Mouse (Mus musculus) megakaryocyte-erythroid progenitor cell, adult 5-6 weeks (primary cell): ENCODE measurements around the gene Plk4. TPM values are rescaled to one million over a fixed set of nuclear protein-coding genes. Genes with fewer than 3 reads are reported as not detected.

Experiments
- total RNA-seq, 2 experiments: library from RNA; stranded (forward) in 1 of 2; stranded (reverse) in 1 of 2; fragments of 200-1000, 215-1000 nt in 1 of 2; fragments of >200 nt in 1 of 2; fragmentation: Nextera tagmentation in 1 of 2; gene quantifications; 2 replicates each; pipeline ENCODE4 v1.2.3; 2014 to 2017

Plk4 gene
- total RNA-seq, 2 experiments from 2014 or later, result 57.5 to 111 TPM

Other genes starting within 250 kb of the Plk4 start
- gene Slc25a31, start 91.2 kb upstream of the Plk4 start, total RNA-seq (2014; fragmentation: Nextera tagmentation), result not detected in 2 replicates
- not detected in 2 replicates for gene Slc25a31, start 91.2 kb upstream of the Plk4 start, total RNA-seq (2017)
- 48.6 and 53.6 TPM in 2 replicates for gene Hspa4l, start 55.5 kb upstream of the Plk4 start, total RNA-seq (2014; fragmentation: Nextera tagmentation)
- 63.4 and 75.8 TPM in 2 replicates for gene Hspa4l, start 55.5 kb upstream of the Plk4 start, total RNA-seq (2017)
- gene Mfsd8, start 46.9 kb downstream of the Plk4 start, total RNA-seq (2014; fragmentation: Nextera tagmentation), result 16.7 and 20.2 TPM in 2 replicates
- gene Mfsd8, start 46.9 kb downstream of the Plk4 start, total RNA-seq (2017), result 3.2 and 7.7 TPM in 2 replicates
- 6.1 and 7.0 TPM in 2 replicates for gene Abhd18, start 47.0 kb downstream of the Plk4 start, total RNA-seq (2014; fragmentation: Nextera tagmentation)
- gene Abhd18, start 47.0 kb downstream of the Plk4 start, total RNA-seq (2017), result 3.6 and 10.6 TPM in 2 replicates
- not detected in 2 replicates for gene 1700034I23Rik, start 102.5 kb downstream of the Plk4 start, total RNA-seq (2014; fragmentation: Nextera tagmentation)
- not detected in 2 replicates for gene 1700034I23Rik, start 102.5 kb downstream of the Plk4 start, total RNA-seq (2017)
- 45.1 and 46.2 TPM in 2 replicates for gene Larp1b, start 149.8 kb downstream of the Plk4 start, total RNA-seq (2014; fragmentation: Nextera tagmentation)
- 87.9 and 89.4 TPM in 2 replicates for gene Larp1b, start 149.8 kb downstream of the Plk4 start, total RNA-seq (2017)